Mouse (Mus musculus) heart, postnatal 0 days (tissue): ENCODE data around the gene Rtcb.

Experiments
- CTCF ChIP-seq: IDR thresholded peaks from 2 replicates; pipeline ENCODE4 v1.5.1; 2016; ENCODE audit warnings: antibody characterized with exemption, control low read depth, low read depth
- EP300 ChIP-seq: IDR thresholded peaks from 2 replicates; pipeline ENCODE4 v1.6.1; 2016; ENCODE audit warnings: antibody characterized with exemption, low read depth

DNA sequence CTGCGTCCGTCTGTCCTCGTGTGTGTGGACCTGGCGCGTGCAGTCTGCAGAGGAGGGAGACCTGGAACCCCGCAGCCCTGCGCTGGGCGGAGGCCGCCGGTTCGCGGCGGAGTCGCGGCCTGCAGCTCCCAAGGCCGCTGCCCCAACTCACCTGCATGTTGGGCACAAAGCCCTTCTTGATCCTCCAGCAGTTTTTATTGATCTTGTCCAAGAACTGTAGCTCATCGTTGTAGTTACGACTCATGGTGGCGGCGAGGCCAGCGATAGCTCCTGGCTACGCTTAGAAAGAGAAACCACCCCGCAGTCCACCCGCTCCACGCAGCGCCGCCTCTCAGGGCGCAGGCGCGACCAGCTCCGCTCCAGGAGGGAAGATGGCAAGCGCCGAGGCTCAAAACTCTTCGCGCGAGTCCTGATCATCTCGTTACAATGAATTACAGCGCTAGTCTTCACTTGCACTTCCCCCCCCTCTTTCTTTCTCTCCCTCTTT, at the start of gene Rtcb:
- TF ChIP-seq CTCF (no peak), EP300 (no peak)
